Mouse (Mus musculus) liver, embryonic 14.5 days (tissue): ENCODE data around the gene Slc26a8. TPM values are rescaled to one million over a fixed set of nuclear protein-coding genes. Genes with fewer than 3 reads are reported as not detected.
A peak's percentile ranks its signal among the peaks of the same experiment; 100 is the strongest.

Experiments used
- ATAC-seq: fragments of 200-750 bp; cut with Nextera tagmentation; 2 replicates; pipeline ENCODE4 v1.8.0; 2017; ENCODE audit warnings: moderate number of reproducible peaks, mild to moderate bottlenecking, moderate library complexity; ENCODE audit not compliant: insufficient read depth
- DNase-seq, 3 experiments: peaks; one replicate each; pipeline ENCODE4 v3.0.0-alpha.2; 2012 to 2013; ENCODE audit warnings: low read depth in 3 of 3, low spot score in 3 of 3
- H3K27ac ChIP-seq: fragments of 300-500 bp; sonication (generic); 2 replicates; pipeline ENCODE4 v1.5.1; 2014; ENCODE audit warnings: moderate library complexity, mild to moderate bottlenecking, control low read depth, inconsistent platforms
- H3K27me3 ChIP-seq: fragments of 300-500 bp; sonication (generic); 2 replicates; pipeline ENCODE4 v1.6.1; 2014; ENCODE audit warnings: mild to moderate bottlenecking, low read length, moderate library complexity; ENCODE audit not compliant: control insufficient read depth, insufficient read depth
- H3K36me3 ChIP-seq: fragments of 300-500 bp; sonication (generic); replicated peaks from 2 replicates; pipeline ENCODE4 v1.6.1; 2014; ENCODE audit warnings: low read depth; ENCODE audit not compliant: control insufficient read depth, insufficient read depth
- H3K4me1 ChIP-seq, 2 experiments: fragments of 200-500 bp in 1 of 2; fragments of 300-500 bp in 1 of 2; sonication (generic) in 1 of 2; replicated peaks; 2 replicates each; pipeline ENCODE4 v1.6.1; 2012 to 2014; ENCODE audit warnings: antibody characterized with exemption in 1 of 2, inconsistent platforms in 1 of 2, low read length in 1 of 2; ENCODE audit not compliant: control insufficient read depth in 2 of 2, insufficient read depth in 2 of 2
- H3K4me2 ChIP-seq: fragments of 300-500 bp; sonication (generic); 2 replicates; pipeline ENCODE4 v1.6.1; 2014; ENCODE audit warnings: low read depth, mild to moderate bottlenecking, control low read depth, moderate library complexity
- H3K4me3 ChIP-seq, 2 experiments: fragments of 200-500 bp in 1 of 2; fragments of 300-500 bp in 1 of 2; sonication (generic) in 1 of 2; 2 replicates each; pipeline ENCODE4 v1.5.1; 2012 to 2014; ENCODE audit warnings: low read depth in 2 of 2, low read length in 2 of 2, mild to moderate bottlenecking in 2 of 2, control low read depth in 1 of 2, inconsistent platforms in 1 of 2, moderate library complexity in 1 of 2; ENCODE audit not compliant: insufficient read depth in 1 of 2
- H3K9ac ChIP-seq: fragments of 300-500 bp; sonication (generic); replicated peaks from 2 replicates; pipeline ENCODE4 v1.6.1; 2014; ENCODE audit warnings: mild to moderate bottlenecking, control low read depth, moderate library complexity
- H3K9me3 ChIP-seq: fragments of 300-500 bp; sonication (generic); 2 replicates; pipeline ENCODE4 v1.6.1; 2016; ENCODE audit warnings: low read length, mixed read lengths; ENCODE audit not compliant: control insufficient read depth
- CTCF ChIP-seq: IDR thresholded peaks from 2 replicates; pipeline ENCODE4 v1.5.1; 2016; ENCODE audit warnings: antibody characterized with exemption, low read depth, control low read depth
- EP300 ChIP-seq: IDR thresholded peaks from 2 replicates; pipeline ENCODE4 v1.6.1; 2016; ENCODE audit warnings: antibody characterized with exemption, low read depth
- WGBS: fragments of 180-500 bp; shearing (Covaris S2); extraction: QIAGEN DNeasy Blood & Tissue Kit; methylation state at CpG from one replicate; pipeline ENCODE4 v1.1.7; 2014; ENCODE audit not compliant: insufficient replicate concordance; 5-methylcytosine and 5-hydroxymethylcytosine counted together
- polyA plus RNA-seq, 2 experiments: library from polyadenylated mRNA; depleted of rRNA in 1 of 2; stranded (reverse) in 1 of 2; unstranded in 1 of 2; fragments of >200 nt; fragmentation: Nextera tagmentation in 1 of 2; extraction: Ambion mirVana in 1 of 2; gene quantifications; 2 replicates each; pipeline versions ENCODE4 v1.2.1 to v1.2.3; 2012 to 2014

The Slc26a8 gene
- polyA plus RNA-seq, 2 experiments: 0.11 to 0.35 TPM

GRCm38 (mm10) chr17:28659564-28659963, 30.5 kb downstream of the Slc26a8 start:
- no peak for DNase-seq
- 51% methylated on average over 6 of the region's 6 CpGs for WGBS
- 0 out of 4 replicates have a peak, but pooled peaks cover 0 to 2% of the 10 kb centered on the region in 2 experiments for H3K4me1 ChIP-seq
- no peak for ATAC-seq
- H3K4me2 ChIP-seq: no peak overlapping the region
- no peaks in the 10 kb centered on the region for H3K36me3 ChIP-seq
- no peaks in the 10 kb centered on the region for H3K27me3 ChIP-seq
- no peak for TF ChIP-seq EP300
- no peak for TF ChIP-seq CTCF
- H3K4me3 ChIP-seq: no peak overlapping the region
- no peaks in the 10 kb centered on the region for H3K9me3 ChIP-seq
- H3K27ac ChIP-seq: no peak overlapping the region
- no peak overlapping the region for H3K9ac ChIP-seq

DNA sequence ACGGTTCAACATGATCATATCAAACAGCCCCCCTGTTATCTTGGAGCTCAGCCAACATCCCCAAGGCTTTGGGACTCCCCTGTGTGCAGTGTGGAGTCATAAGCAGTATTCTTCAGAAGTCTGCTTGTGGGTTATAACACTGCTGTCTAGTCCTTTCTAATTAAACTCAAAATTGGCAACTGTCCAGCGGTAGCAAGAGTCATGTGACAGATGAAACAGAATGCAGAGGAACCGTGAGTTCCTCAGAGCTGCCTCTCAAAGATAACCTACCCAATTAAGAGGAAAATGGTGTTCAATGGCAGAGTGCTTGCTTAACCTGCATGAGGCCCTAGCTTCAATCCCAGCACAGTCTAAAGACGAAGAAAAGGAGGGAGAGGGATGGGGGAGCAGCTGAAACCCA, 32.1 kb downstream of the Slc26a8 start:
- DNase-seq (no peak), ATAC-seq (no peak)
- Histone ChIP-seq H3K27me3 (no peaks in the 10 kb centered on the region), H3K27ac (no peak overlapping the region), H3K9me3 (no peaks in the 10 kb centered on the region), H3K4me1 (no peaks in the 10 kb centered on the region), H3K36me3 (no peaks in the 10 kb centered on the region), H3K4me2 (no peak overlapping the region), H3K9ac (no peak overlapping the region), H3K4me3 (no peak overlapping the region)
- TF ChIP-seq CTCF (no peak), EP300 (no peak)
- 26% methylated on average over 4 of the region's 4 CpGs for WGBS

DNA sequence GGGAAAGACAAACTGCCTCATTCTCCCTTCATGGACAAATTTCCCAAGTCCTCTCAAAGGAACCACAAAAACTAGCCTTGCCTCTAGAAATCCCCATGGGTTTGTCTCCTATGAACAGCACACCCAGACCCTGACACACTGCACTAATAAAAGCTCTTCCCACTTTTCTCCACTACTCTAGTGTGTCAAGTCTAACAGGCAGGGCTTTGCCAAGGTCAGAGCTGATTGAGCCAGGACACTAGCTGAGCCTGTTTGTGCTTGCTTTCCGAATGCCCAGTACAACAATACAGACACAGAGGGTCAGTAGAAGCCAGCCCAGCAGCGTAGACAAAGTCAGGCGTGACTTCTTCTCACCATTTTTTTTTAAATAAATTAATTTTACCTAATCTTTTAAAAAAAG, 39.8 kb downstream of the Slc26a8 start:
- Histone ChIP-seq H3K4me2 (no peak overlapping the region), H3K27me3 (no peaks in the 10 kb centered on the region), H3K27ac (no peak overlapping the region), H3K4me1 (no peaks in the 10 kb centered on the region), H3K9ac (no peak overlapping the region), H3K36me3 (no peaks in the 10 kb centered on the region), H3K9me3 (no peaks in the 10 kb centered on the region), H3K4me3 (no peak overlapping the region)
- DNase-seq: no peak
- no peak for ATAC-seq
- 61% methylated on average over 3 of the region's 3 CpGs for WGBS
- no peak for TF ChIP-seq EP300
- TF ChIP-seq CTCF: no peak

DNA sequence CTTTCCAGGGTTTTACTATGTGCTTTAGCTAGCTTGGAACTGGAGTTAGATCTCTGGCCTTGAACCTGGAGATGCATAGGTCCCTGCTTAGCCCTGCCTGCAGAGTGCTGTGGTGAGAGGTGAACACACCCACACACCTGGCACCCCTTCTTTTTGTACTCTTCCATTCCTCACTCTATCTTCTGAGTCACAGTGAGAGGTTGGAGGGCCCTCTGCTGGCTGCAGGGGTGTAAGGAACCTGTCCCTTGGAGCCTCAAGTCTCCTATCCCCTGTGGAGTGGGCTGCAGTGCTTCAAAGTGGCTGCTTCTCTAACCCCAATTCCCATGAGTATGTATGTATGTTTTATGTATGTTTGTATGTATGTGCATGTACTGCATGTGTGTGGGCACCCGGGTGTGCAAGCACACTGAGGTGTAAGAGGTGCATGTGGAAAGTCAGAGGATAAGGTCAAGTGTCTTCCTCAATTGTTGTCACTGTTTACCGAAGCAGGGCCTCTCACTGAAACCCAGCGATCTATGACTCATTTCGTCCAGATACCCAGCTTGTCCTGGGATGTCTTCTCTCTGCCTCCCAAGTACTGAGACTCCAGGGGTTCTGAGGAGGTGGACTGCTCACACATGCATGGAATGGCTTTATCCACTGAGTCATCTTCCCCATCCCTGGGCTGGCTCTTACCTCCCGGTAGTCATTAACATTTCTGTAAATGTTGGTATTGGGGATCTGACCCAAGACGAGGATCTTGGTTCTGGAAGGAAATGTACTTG, 41.2 kb downstream of the Slc26a8 start:
- no peaks in the 10 kb centered on the region for H3K27me3 ChIP-seq
- no peak overlapping the region for H3K4me2 ChIP-seq
- 27% methylated on average over 6 of the region's 6 CpGs for WGBS
- no peak overlapping the region for H3K9ac ChIP-seq
- ATAC-seq: no peak
- no peaks in the 10 kb centered on the region for H3K9me3 ChIP-seq
- no peak overlapping the region for H3K4me3 ChIP-seq
- H3K27ac ChIP-seq: no peak overlapping the region
- TF ChIP-seq CTCF: peak; percentile 82
- no peak for TF ChIP-seq EP300
- H3K4me1 ChIP-seq: no peaks in the 10 kb centered on the region
- no peaks in the 10 kb centered on the region for H3K36me3 ChIP-seq
- DNase-seq: no peak

- no peak overlapping the region for H3K9ac ChIP-seq
- no peaks in the 10 kb centered on the region for H3K9me3 ChIP-seq
- no peaks in the 10 kb centered on the region; the same call in 1 of the 2 replicates for H3K27me3 ChIP-seq
- TF ChIP-seq EP300 (no peak), CTCF (no peak)
- no peak overlapping the region for H3K4me2 ChIP-seq
- ATAC-seq: no peak
- no peak overlapping the region for H3K27ac ChIP-seq
- no peak overlapping the region for H3K4me3 ChIP-seq
- 49% methylated on average over 3 of the region's 3 CpGs for WGBS
- no peak for DNase-seq
- H3K4me1 ChIP-seq: no peaks in the 10 kb centered on the region
- no peaks in the 10 kb centered on the region for H3K36me3 ChIP-seq
These were observed 43.8 kb downstream of the Slc26a8 start for GRCm38 (mm10) chr17:28646221-28646620.
